Mouse (Mus musculus): ENCODE measurements around the gene Gstt1. TPM values are rescaled to one million over a fixed set of nuclear protein-coding genes. Genes with fewer than 3 reads are reported as not detected.

Gene Gstt1
- total RNA-seq (2023) = 1.8 TPM

GRCm38 (mm10) chr10:75798176-75798696 lies at the start of gene Gstt1:
TSS of gene Gstt1 (minus strand) at chr10:75798584.

GRCm38 (mm10) chr10:75837248-75837759 lies 38.9 kb upstream of the Gstt1 start, which contains the start of gene Gstt2:
TSS of gene Gstt2 (minus strand) at chr10:75837424.

GRCm38 (mm10) chr10:75822443-75822842 lies 24.1 kb upstream of the Gstt1 start, which contains the start of gene Gstt4:
TSS of gene Gstt4 (minus strand) at chr10:75822543.

GRCm38 (mm10) chr10:75780769-75781578 lies 17.4 kb downstream of the Gstt1 start, which contains the start of the genes Gm20441 and Gstt3:
TSS of gene Gm20441 (minus strand) at chr10:75780954.
TSS of gene Gstt3 (minus strand) at chr10:75781414.

GRCm38 (mm10) chr10:75772795-75773664 lies 25.4 kb downstream of the Gstt1 start, which contains the start of gene Ddt:
TSS of gene Ddt (minus strand) at chr10:75773414.

GRCm38 (mm10) chr10:75763682-75764518 lies 34.5 kb downstream of the Gstt1 start, which contains the start of gene Cabin1:
TSS of gene Cabin1 (minus strand) at chr10:75764341.

Other genes starting within 250 kb of the Gstt1 start
- gene Lrrc75b, start 238.3 kb downstream of the Gstt1 start, total RNA-seq (2023) = 6.7 TPM
- 19.3 TPM for gene Ggt1, start 237.0 kb downstream of the Gstt1 start, total RNA-seq (2023)
- gene Ggt5, start 209.2 kb downstream of the Gstt1 start, total RNA-seq (2023) = 30.5 TPM
- gene Susd2, start 154.6 kb downstream of the Gstt1 start, total RNA-seq (2023) = 4.7 TPM
- gene Cabin1, start 34.2 kb downstream of the Gstt1 start, total RNA-seq (2023) = 110 TPM
- 23.0 TPM for gene Ddt, start 25.2 kb downstream of the Gstt1 start, total RNA-seq (2023)
- gene Gm20441, start 17.6 kb downstream of the Gstt1 start, total RNA-seq (2023) = not detected
- gene Gstt3, start 17.2 kb downstream of the Gstt1 start, total RNA-seq (2023) = 2.9 TPM
- not detected for gene Gstt4, start 24.0 kb upstream of the Gstt1 start, total RNA-seq (2023)
- gene Gstt2, start 38.8 kb upstream of the Gstt1 start, total RNA-seq (2023) = 14.0 TPM
- 269 TPM for gene Mif, start 61.7 kb upstream of the Gstt1 start, total RNA-seq (2023)
- 4.7 TPM for gene Derl3, start 94.8 kb upstream of the Gstt1 start, total RNA-seq (2023)
- gene Smarcb1, start 123.0 kb upstream of the Gstt1 start, total RNA-seq (2023) = 50.6 TPM
- 28.0 TPM for gene Chchd10, start 134.5 kb upstream of the Gstt1 start, total RNA-seq (2023)
- gene Mmp11, start 137.9 kb upstream of the Gstt1 start, total RNA-seq (2023) = 1.9 TPM
- not detected for gene Gm867, start 142.1 kb upstream of the Gstt1 start, total RNA-seq (2023)
- gene Vpreb3, start 144.5 kb upstream of the Gstt1 start, total RNA-seq (2023) = 3.4 TPM
- gene Gm5134, start 155.9 kb upstream of the Gstt1 start, total RNA-seq (2023) = 1.2 TPM
- gene Zfp280b, start 234.1 kb upstream of the Gstt1 start, total RNA-seq (2023) = 17.6 TPM